Mouse (Mus musculus) spleen, postnatal 14 days (tissue): ENCODE data around the gene Mast4.

ENCODE experiments used
- DNase-seq, 2 experiments: peaks; one replicate each; pipeline ENCODE4 v3.0.0; 2021 to 2022; ENCODE audit warnings: low spot score in 2 of 2

Mast4 gene

GRCm38 (mm10) chr13:102805190-102805589 lies 529.1 kb downstream of the Mast4 start:
- no peak for DNase-seq

DNA sequence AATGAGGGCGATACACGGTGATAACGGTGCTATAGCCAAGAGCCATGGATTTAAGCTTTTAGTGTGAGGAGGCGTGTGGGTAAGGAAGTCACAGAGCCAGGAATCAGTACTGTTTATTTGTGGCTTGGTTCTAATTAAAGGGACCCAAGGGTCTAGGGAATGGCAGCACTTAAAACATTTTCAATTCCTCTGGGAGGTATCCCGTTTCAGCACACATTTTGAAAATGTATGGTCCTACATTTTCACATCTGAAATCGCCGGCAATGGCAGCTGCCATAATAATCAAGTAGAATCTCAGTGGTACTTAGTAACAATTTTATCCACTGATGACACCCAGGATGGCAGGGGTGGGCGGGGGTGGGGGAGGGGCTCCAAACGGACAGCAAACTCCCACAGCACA lies 531.1 kb downstream of the Mast4 start:
- no peak for DNase-seq

- no peak for DNase-seq
Observed at GRCm38 (mm10) chr13:102792157-102792556, 542.1 kb downstream of the Mast4 start.

- no peak for DNase-seq
Observed at GRCm38 (mm10) chr13:102790601-102791155, 543.6 kb downstream of the Mast4 start.

DNA sequence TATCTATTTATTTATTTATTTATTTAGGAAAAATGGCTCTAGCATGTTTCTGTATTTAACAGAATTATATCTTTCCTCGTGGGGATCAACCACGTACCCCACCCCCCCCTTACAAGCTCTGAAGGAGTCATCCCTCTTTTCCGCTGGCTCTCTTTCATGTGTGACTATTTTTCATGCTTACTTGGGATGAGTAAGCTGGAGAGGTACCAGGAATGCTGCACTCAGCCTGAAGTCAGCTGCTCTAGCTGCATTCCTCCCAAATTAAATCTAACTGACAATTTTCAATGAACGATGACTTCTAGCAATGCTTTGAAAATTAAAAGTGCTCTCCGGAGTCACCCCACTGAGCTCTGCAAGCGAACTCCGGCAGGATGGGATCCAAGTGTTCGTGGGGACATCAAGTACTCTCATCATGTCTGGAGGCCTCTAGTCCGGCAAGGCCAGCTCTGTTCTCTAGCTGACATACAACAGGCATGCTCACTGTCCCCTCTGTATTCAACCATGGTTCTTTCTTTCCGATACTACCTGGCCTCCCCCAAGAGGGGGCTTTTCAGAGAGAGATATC lies 547.5 kb downstream of the Mast4 start:
- DNase-seq: no peak

DNA sequence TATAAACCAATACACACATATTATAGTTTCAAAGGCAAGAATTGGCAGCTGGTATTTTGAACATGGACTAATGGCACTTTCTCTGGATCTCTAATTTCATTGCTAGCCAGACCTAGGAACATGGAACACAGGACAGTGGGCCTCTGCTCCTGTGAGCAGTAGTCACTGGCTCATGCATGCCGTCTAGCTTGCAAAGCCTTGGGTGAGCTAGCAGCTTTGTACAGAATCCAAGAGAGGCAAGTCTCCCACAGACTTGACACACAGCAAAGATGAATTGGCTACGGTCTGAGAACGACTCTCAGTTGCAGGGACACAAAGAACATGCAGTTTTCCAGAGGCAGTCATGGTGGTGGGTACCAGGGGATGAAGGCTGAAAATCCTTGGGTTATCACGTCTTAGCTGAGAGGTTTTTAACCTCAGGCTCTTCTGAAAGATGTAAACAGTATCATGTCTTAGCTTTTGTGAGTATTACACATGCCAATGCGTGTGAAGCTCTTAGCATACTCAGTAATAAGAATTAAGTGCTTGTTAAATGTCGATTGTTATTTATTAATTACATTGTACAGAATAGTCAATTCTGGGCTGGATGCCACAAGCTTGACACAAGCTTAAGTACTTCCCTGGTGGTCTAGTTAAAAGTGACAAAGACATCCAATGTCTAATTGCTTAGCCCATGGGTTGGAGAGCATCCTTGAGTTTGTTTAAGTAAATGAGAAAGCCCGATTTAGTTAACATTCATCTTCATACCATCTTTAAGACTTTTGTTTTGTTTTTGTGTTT lies 550.6 kb downstream of the Mast4 start:
- no peak for DNase-seq

DNA sequence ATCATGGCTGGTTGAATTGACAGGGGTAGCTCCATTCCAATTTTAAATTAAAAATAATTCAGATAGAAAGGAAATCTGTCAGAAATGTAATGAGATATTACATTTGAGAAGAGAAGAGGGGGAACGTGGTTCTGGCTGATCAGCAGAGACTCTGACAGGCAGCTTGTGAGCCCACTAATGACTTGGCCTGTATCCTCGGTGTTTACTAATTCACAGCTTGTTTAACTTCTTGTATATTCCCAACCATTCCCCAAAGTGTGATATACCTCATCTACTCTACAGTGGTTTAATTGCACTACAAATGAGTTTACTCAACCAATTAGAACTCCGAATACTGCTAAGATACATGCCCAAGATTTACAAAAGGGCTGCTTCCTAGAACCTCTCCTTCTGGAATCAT lies 555.0 kb downstream of the Mast4 start:
- no peak for DNase-seq

- DNase-seq: no peak
Observed at GRCm38 (mm10) chr13:102778859-102779258, 555.4 kb downstream of the Mast4 start.

GRCm38 (mm10) chr13:102775506-102775905 lies 558.8 kb downstream of the Mast4 start:
- DNase-seq: no peak

DNA sequence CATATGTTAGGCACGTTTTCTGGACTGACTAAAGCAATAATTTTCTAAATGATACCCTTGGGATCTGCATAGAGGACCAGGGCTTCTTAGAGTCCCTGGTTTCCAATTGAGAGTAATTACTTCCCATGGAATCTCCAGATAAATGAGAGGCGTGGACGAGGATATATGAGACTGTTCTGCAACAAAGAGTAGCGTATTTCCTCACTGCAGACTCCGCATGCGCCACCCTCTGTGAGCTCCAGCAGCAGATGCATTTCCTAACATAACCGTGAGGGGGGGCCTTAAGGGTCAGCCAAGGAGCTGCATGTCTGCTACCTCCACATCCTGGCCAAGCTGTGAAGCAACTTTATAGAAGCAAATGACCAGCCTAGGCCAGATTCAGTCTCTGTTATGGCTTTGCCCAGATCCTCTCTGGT lies 559.5 kb downstream of the Mast4 start:
- DNase-seq: no peak

DNA sequence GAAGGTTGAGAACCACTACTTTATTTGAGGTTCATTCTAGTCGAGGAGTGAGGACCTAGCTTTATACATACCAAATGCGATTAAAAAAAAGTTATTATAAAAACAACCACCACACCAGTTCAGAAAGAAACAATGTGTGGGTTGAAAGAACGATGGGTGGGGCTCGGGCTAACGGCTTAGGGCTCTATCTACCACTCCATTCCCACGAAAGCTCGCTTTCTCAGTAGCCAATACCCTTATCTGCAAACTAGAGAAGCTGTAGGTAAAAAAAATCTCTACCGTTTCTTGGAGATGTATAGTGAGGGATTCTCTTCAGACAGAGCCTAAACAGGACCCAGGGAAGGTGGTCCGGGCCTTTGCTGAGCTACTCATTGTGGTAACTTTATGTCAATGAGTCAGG lies 561.1 kb downstream of the Mast4 start:
- DNase-seq: no peak

DNA sequence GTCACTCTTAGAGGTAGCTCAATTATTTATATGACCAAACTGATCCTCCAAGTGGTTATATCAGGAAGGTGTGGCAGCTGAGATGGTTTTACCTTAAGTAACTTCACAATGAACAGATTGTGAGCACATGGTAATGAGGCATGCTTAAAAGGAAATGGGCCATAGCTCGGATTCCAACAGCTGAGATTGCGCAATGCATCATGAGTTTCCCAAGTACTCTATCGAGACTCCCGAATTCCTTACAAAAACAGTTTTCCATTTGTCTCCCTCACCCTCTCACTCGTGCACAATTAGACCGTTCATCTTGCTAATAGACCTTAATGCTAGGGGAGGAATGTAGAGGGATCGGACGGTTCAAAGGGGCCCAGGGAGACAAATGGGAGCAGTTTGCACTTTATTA lies 564.1 kb downstream of the Mast4 start:
- no peak for DNase-seq

DNA sequence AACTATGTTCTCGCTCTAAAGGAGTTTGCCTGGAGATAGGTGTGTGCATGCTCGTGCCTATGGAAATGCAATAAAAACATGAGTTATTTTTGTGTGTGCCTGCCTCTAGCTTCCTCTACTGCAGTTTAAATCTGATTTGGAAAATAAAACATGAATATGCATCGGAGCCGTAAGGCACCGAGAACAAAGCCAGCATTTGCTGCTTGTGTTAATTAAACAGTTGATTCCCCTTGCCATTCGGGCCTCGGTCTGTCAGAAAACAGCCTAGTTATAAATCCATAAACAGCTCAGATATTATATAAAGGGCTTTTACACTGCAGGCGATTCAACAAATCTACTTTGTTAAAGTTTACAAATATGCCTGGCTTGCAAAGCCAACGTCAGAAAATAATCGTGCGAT lies 565.8 kb downstream of the Mast4 start:
- no peak for DNase-seq

DNA sequence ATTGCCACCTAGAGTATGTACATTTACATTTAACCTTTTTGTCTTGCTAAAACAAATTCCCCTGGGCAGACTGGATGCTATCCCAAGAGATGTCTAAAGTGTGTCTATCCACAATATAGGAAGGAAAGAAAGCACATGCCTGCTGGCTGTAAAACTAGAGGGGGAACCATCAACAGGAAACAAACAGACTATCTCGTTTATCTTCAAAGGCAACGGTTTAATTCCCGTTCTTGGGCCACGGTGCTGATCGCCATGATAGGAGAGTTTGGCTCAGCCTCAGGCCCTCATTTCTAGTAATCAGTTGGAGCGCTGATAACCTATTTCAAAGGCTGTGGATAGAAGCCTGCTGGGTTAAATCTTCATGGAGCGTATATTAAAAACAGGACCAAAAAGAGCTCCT lies 567.2 kb downstream of the Mast4 start:
- no peak for DNase-seq

DNA sequence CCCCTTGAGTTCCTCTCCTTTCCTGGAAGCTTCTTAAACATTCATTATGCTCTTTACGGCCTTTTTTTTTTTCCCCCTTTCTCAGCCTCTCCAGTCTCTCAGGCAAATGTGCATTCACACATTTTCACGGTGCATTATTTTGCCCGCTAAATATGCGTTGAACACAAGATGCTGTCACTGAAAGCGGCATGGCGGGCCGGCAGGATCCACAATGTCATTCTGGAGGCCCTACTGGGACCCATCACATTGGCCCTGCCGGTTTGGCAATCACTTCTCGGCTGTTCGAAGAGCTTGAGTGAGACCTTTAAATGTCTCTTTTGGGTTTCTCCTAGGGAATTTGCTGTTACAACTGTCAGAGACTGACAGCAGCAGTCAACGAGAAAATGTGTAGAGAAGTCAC lies 569.1 kb downstream of the Mast4 start:
- DNase-seq: no peak

GRCm38 (mm10) chr13:102764218-102764617 lies 570.1 kb downstream of the Mast4 start:
- no peak for DNase-seq

GRCm38 (mm10) chr13:102762203-102762602 lies 572.1 kb downstream of the Mast4 start:
- no peak for DNase-seq

- no peak for DNase-seq
Observed at GRCm38 (mm10) chr13:102761410-102761809, 572.9 kb downstream of the Mast4 start.

- DNase-seq: no peak
Observed at GRCm38 (mm10) chr13:102758021-102758420, 576.3 kb downstream of the Mast4 start.

- no peak for DNase-seq
Observed at GRCm38 (mm10) chr13:102756071-102756470, 578.2 kb downstream of the Mast4 start.

- no peak for DNase-seq
Observed at GRCm38 (mm10) chr13:102755124-102755523, 579.2 kb downstream of the Mast4 start.

DNA sequence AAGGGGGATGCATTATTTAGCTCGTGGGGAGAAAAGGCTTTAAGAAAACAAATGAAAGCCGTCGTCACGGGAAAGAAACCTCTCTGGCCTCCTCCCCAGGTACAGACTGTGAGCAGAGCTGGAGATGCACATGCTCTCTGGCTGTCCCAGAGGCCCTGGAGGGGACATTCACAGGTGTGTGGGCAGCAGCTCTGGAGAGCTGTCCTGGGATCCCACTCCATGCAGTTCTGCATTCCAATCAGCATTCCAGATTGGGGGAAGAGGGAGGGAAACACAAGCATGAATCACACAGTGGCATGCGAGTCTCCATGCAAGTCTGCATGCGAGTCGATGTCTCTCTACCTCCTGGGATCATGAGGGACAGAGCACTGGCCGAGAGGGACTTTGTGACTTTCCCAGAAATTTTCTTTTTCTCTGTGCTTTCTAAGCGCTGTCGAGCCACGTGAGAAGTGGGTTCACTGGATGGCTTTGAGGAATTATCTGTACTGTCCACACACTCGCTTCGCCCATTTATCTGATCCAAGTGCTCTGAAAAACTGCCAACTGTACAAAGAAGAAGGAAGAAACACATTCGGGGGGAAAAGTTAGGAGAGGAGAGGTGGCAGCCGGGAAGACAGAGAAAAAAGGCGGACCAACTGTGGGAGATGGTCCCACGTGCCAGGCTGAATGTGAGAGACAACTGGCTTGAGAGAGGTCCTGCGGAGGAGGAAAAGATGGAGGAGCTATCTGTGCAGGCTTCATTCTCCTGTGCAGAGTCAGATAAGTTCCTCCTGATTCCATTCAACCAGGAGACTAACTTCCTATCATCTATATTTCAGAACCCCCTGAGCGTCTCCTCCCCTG lies 580.4 kb downstream of the Mast4 start:
- DNase-seq: no peak
